Mouse (Mus musculus) 416B (cell line): ENCODE measurements around the gene Chd8.

Source experiments
- DNase-seq: peaks from one replicate; pipeline ENCODE4 v3.0.0; 2011; ENCODE audit warnings: low read depth

Chd8 gene

GRCm38 (mm10) chr14:52199412-52199811, 58.2 kb downstream of the Chd8 start:
- DNase-seq = no peak

- peak; percentile 75 for DNase-seq
These were observed 59.4 kb downstream of the Chd8 start for GRCm38 (mm10) chr14:52198141-52198540.

GRCm38 (mm10) chr14:52197156-52197878, 60.3 kb downstream of the Chd8 start, which contains the start of gene Supt16:
TSS of gene Supt16 (minus strand) at chr14:52197416.
- peak; percentile 88 for DNase-seq

- DNase-seq = peak; percentile 38
These were observed 61.1 kb downstream of the Chd8 start for GRCm38 (mm10) chr14:52196230-52197155.

- DNase-seq = peak; percentile 82
These were observed 61.9 kb downstream of the Chd8 start for GRCm38 (mm10) chr14:52195691-52196090.

GRCm38 (mm10) chr14:52190740-52191359, 66.7 kb downstream of the Chd8 start:
- peak; percentile 77 for DNase-seq

GRCm38 (mm10) chr14:52189519-52189918, 68.1 kb downstream of the Chd8 start:
- peak; percentile 55 for DNase-seq

- no peak for DNase-seq
These were observed 68.8 kb downstream of the Chd8 start for GRCm38 (mm10) chr14:52188788-52189187.

- peak; percentile 27 for DNase-seq
These were observed 91.0 kb downstream of the Chd8 start for GRCm38 (mm10) chr14:52166571-52166970.

GRCm38 (mm10) chr14:52160911-52161310, 96.7 kb downstream of the Chd8 start:
- DNase-seq = no peak

GRCm38 (mm10) chr14:52155008-52155407, 102.6 kb downstream of the Chd8 start:
- DNase-seq = no peak

GRCm38 (mm10) chr14:52152613-52153012, 105.0 kb downstream of the Chd8 start:
- DNase-seq = no peak

- DNase-seq = no peak
These were observed 105.4 kb downstream of the Chd8 start for GRCm38 (mm10) chr14:52152179-52152578.

GRCm38 (mm10) chr14:52149888-52150287, 107.7 kb downstream of the Chd8 start:
- DNase-seq = no peak
